Mouse (Mus musculus): ENCODE results near the gene Rac2.

Rac2 gene

DNA sequence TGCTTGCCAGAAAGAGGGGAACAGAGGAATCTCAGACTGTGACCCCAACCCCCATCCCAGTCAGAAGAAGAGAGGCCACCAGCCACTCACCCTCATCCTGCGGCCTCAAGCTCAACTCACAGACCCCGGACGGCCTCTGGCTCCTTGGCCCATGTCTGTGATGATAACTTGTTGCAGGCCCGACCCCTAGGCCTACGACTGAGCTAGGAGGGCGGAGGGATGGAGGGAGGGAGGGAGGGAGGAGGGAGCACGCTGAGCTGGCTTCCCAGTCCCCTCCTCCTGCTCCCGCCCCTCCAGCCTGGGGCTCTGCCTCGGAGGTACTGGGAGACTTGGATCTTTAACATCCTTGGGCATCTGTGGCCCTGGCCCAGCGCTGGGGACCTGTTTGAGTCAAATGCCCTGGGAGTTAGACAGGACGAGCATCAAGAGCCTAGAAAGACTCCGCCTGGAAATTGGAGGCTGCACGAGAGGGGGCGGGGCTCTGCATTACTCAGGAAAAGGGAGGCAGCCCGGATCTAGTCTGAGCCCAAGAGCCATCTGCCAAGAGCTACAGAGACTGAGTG, 43.1 kb downstream of the Rac2 start:
- Histone ChIP-seq H3K4me1 (replicated peaks; ENCODE audit: low read depth, low read length) (peaks cover 31% of the 10 kb centered on the region), H3K4me3 (replicated peaks; ENCODE audit: low read length) (peak overlapping the region; percentile 32; the same call in 1 of the 2 replicates), H3K27me3 (ENCODE audit: insufficient read depth, low read length) (peaks cover 12% of the 10 kb centered on the region), H3K9me3 (ENCODE audit: low read length) (peaks cover 7% of the 10 kb centered on the region; the same call in 1 of the 2 replicates), H3K36me3 (ENCODE audit: insufficient read depth, low read length) (no peaks in the 10 kb centered on the region)
- no peak for TF ChIP-seq POU5F1 (IDR thresholded peaks at IDR 0.05; ENCODE audit: borderline replicate concordance, low read length)
- TF ChIP-seq NANOG (IDR thresholded peaks at IDR 0.05; ENCODE audit: borderline replicate concordance, low read length), result no peak
- TF ChIP-seq CTCF (conservative IDR thresholded peaks at IDR 0.05; ENCODE audit: low read length), result no peak

DNA sequence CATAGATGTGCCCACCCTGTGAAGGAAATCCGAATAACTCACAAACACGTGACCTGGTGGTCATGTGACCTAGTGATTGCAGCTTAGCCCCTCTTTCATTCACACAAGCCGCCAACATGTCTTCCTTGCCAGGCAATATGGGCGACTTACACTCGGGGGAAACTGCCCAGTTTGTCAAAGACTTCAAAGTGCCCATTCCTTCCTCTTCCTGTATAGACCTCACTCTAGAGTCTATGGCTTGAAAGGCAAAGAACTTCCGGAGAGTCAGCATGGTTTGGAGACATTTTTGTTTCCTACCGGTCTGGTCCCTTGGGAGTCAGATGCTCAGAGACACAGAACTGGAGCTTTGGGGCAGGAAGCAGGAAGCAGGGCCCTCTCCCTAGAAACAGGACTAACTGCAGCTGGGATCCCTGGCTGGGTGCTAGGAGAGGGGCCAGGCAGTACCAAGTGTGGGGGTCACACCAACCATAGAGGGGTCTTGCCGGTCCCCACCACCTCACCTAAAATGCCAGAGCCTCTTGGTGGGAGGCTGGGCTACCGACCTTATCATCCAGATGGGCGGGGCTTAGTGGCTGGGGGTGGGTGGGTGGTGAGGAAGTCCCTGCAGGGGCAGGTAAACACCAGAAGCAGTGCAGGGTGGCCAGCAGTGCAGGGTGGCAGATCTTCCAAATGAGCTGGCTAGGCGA, 43.7 kb downstream of the Rac2 start:
- Histone ChIP-seq H3K4me1 (replicated peaks; ENCODE audit: low read depth, low read length) (peaks cover 31% of the 10 kb centered on the region), H3K27me3 (ENCODE audit: insufficient read depth, low read length) (peaks cover 18% of the 10 kb centered on the region), H3K9me3 (ENCODE audit: low read length) (peaks cover 11% of the 10 kb centered on the region; the same call in 1 of the 2 replicates), H3K36me3 (ENCODE audit: insufficient read depth, low read length) (no peaks in the 10 kb centered on the region), H3K4me3 (replicated peaks; ENCODE audit: low read length) (no peak overlapping the region)
- TF ChIP-seq NANOG (IDR thresholded peaks at IDR 0.05; ENCODE audit: borderline replicate concordance, low read length) (no peak), CTCF (conservative IDR thresholded peaks at IDR 0.05; ENCODE audit: low read length) (no peak)

DNA sequence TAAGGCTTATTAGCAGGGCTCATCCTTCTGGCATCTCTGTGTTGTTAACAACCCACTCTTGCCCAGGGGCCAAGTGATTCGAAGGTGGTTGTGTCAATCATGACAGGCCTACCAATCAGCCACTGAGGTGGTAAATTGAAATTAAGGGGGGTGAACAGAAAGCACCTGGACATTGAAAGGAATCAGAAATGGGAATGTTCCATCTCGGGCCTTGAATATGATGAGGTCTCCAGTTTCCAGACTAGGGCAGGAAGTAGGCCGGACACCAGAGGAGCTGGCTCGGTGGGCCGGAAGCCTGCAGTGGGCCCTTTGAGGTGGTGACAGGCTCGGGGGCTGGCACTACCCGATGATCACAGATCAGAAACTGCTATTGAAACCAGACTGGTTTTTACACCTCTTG, 44.6 kb downstream of the Rac2 start:
- TF ChIP-seq POU5F1 (IDR thresholded peaks at IDR 0.05; ENCODE audit: borderline replicate concordance, low read length) (no peak), NANOG (IDR thresholded peaks at IDR 0.05; ENCODE audit: borderline replicate concordance, low read length) (no peak), CTCF (conservative IDR thresholded peaks at IDR 0.05; ENCODE audit: low read length) (no peak)
- Histone ChIP-seq H3K36me3 (ENCODE audit: insufficient read depth, low read length) (no peaks in the 10 kb centered on the region), H3K4me1 (replicated peaks; ENCODE audit: low read depth, low read length) (peaks cover 38% of the 10 kb centered on the region), H3K9me3 (ENCODE audit: low read length) (peaks cover 11% of the 10 kb centered on the region; the same call in 1 of the 2 replicates), H3K4me3 (replicated peaks; ENCODE audit: low read length) (no peak overlapping the region), H3K27me3 (ENCODE audit: insufficient read depth, low read length) (peaks cover 26% of the 10 kb centered on the region)

DNA sequence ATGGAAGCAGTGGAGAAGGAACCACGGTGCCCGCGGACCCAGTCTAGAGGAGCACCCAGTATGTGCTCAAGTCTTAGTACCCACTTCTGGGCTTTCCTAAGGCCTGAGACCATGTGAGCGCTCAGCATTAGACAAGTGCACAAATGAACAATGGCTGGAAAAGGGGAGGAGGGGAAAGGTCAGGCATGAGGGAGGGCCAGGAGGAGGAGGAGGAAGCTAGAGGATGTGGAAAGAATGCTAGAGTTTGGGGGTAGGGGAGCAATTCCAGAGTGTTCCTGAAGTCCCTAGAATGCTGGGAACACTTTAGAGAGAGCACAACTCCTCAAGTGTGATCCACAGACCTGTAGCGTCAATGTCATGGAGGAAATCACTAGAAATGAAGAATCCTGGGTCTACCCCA, 48.4 kb downstream of the Rac2 start:
- Histone ChIP-seq H3K9me3 (ENCODE audit: low read length) (peaks cover 10% of the 10 kb centered on the region; the same call in 1 of the 2 replicates), H3K4me1 (replicated peaks; ENCODE audit: low read depth, low read length) (peaks cover 28% of the 10 kb centered on the region), H3K27me3 (ENCODE audit: insufficient read depth, low read length) (peaks cover 36% of the 10 kb centered on the region), H3K4me3 (replicated peaks; ENCODE audit: low read length) (no peak overlapping the region), H3K36me3 (ENCODE audit: insufficient read depth, low read length) (no peaks in the 10 kb centered on the region)
- TF ChIP-seq NANOG (IDR thresholded peaks at IDR 0.05; ENCODE audit: borderline replicate concordance, low read length), result no peak

DNA sequence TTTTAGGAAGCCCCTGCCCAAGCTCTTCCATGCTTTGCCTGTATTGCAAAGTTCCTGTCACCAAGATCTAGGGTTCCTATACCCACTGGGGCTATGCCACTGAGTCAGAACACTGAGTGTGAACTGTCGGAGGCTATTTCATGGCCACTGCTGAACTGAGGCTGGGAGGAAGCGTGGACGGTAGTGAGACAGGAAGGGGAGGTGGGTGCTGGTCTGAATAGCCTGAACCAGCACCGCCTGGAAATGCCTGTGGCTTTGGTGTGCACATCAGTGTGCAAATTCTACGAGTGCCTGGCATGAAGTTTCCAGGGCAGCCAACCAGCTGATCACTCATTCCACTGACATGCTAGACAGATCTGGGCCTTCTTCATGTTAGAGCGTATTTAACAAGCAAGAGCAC, 50.7 kb downstream of the Rac2 start:
- H3K4me1 ChIP-seq (replicated peaks; ENCODE audit: low read depth, low read length), result peaks cover 28% of the 10 kb centered on the region
- peaks cover 36% of the 10 kb centered on the region for H3K27me3 ChIP-seq (ENCODE audit: insufficient read depth, low read length)
- no peak overlapping the region for H3K4me3 ChIP-seq (replicated peaks; ENCODE audit: low read length)
- TF ChIP-seq NANOG (IDR thresholded peaks at IDR 0.05; ENCODE audit: borderline replicate concordance, low read length), result no peak
- 0 out of 2 replicates have a peak, but pooled peaks have one; percentile 3 for TF ChIP-seq CTCF (conservative IDR thresholded peaks at IDR 0.05; ENCODE audit: low read length)
- H3K36me3 ChIP-seq (ENCODE audit: insufficient read depth, low read length), result no peaks in the 10 kb centered on the region
- peaks cover 3% of the 10 kb centered on the region; the same call in 1 of the 2 replicates for H3K9me3 ChIP-seq (ENCODE audit: low read length)

DNA sequence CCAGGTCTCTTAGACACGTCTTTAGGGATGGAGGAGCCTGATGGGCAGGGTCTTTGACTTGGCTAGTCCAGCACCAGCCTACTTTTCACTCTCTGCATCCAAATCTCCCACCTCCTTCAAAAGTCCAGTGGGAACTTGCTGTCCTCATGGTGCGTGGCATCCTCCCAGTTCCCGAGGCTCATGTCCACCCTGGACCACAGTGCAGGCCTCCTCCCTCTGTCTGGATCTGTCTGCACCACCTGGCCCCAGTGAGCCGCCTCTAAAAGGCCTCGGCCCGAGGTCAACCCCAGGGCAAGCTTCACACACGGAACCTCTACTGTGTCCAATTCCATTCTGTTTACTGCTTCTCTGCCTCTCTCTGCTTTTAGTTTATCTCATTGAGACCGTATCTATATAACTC, 51.3 kb downstream of the Rac2 start:
- H3K4me3 ChIP-seq (replicated peaks; ENCODE audit: low read length), result no peak overlapping the region
- peaks cover 36% of the 10 kb centered on the region for H3K27me3 ChIP-seq (ENCODE audit: insufficient read depth, low read length)
- TF ChIP-seq CTCF (conservative IDR thresholded peaks at IDR 0.05; ENCODE audit: low read length), result no peak
- no peak for TF ChIP-seq NANOG (IDR thresholded peaks at IDR 0.05; ENCODE audit: borderline replicate concordance, low read length)
- TF ChIP-seq POU5F1 (IDR thresholded peaks at IDR 0.05; ENCODE audit: borderline replicate concordance, low read length), result no peak
- peaks cover 3% of the 10 kb centered on the region; the same call in 1 of the 2 replicates for H3K9me3 ChIP-seq (ENCODE audit: low read length)
- no peaks in the 10 kb centered on the region for H3K36me3 ChIP-seq (ENCODE audit: insufficient read depth, low read length)
- peaks cover 28% of the 10 kb centered on the region for H3K4me1 ChIP-seq (replicated peaks; ENCODE audit: low read depth, low read length)

DNA sequence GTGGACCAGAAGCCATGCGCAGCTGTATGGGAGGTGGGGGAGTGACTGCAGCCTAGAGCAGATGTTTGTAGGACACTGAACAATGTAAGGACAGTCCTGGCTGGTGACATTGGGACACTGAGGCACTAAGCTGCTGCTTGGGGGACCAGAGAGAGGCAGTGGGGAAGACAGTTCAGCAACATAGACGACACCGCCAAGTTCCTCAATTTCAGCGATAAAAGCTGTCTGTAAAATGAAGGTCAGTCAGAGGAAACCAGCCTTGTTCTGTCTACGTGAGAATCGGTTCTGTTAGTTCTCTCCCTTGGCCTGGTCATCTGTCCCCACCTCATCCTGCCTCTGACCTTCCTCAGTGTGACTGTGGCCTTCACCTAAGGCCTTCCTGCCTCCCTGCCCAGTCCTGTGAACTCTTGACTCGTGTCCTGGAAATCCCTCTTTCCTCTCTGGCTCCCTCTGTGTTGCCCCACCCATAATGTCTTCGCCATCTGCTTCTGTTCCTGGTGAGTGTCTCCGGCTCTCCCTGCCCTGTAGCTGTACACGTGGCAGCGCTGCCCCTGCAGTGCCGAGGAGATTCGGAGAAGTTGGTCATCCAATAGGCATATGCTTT, 52.4 kb downstream of the Rac2 start:
- Histone ChIP-seq H3K9me3 (ENCODE audit: low read length) (peaks cover 3% of the 10 kb centered on the region; the same call in 1 of the 2 replicates), H3K27me3 (ENCODE audit: insufficient read depth, low read length) (peaks cover 31% of the 10 kb centered on the region), H3K36me3 (ENCODE audit: insufficient read depth, low read length) (no peaks in the 10 kb centered on the region), H3K4me1 (replicated peaks; ENCODE audit: low read depth, low read length) (peaks cover 36% of the 10 kb centered on the region), H3K4me3 (replicated peaks; ENCODE audit: low read length) (no peak overlapping the region)
- TF ChIP-seq POU5F1 (IDR thresholded peaks at IDR 0.05; ENCODE audit: borderline replicate concordance, low read length), result no peak
- no peak for TF ChIP-seq NANOG (IDR thresholded peaks at IDR 0.05; ENCODE audit: borderline replicate concordance, low read length)
- TF ChIP-seq CTCF (conservative IDR thresholded peaks at IDR 0.05; ENCODE audit: low read length), result no peak

DNA sequence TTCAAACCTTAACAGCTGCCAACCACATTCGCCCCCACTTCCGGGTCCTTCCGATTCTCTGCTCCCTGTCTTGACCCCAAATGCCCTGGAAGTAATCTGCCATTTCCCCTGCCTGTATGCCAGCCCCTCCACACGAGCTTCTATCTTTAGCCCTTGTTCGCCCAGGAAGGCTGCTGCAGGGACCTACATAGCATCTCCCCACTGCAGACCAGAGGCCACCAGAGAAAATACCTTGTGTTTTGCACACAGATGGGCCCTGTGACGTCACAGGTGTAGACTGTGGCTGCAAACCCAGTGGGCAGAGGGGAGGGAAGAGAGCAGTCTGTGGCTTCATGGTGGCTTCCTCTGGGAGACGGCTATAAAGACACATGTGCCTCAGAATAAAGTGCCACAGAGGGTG, 54.4 kb downstream of the Rac2 start:
- H3K4me3 ChIP-seq (replicated peaks; ENCODE audit: low read length), result no peak overlapping the region
- peaks cover 32% of the 10 kb centered on the region for H3K4me1 ChIP-seq (replicated peaks; ENCODE audit: low read depth, low read length)
- TF ChIP-seq NANOG (IDR thresholded peaks at IDR 0.05; ENCODE audit: borderline replicate concordance, low read length) (no peak), CTCF (conservative IDR thresholded peaks at IDR 0.05; ENCODE audit: low read length) (no peak), POU5F1 (IDR thresholded peaks at IDR 0.05; ENCODE audit: borderline replicate concordance, low read length) (no peak)
- no peaks in the 10 kb centered on the region for H3K9me3 ChIP-seq (ENCODE audit: low read length)
- no peaks in the 10 kb centered on the region for H3K36me3 ChIP-seq (ENCODE audit: insufficient read depth, low read length)
- peaks cover 15% of the 10 kb centered on the region for H3K27me3 ChIP-seq (ENCODE audit: insufficient read depth, low read length)
